Mouse (Mus musculus) midbrain, postnatal 0 days (tissue): Measurements from ENCODE around the gene Cc2d2b. TPM values are rescaled to one million over a fixed set of nuclear protein-coding genes. Genes with fewer than 3 reads are reported as not detected.

Experiments
- ATAC-seq: fragments of 200-750 bp; cut with Nextera tagmentation; 2 replicates; pipeline ENCODE4 v1.8.0; 2017; ENCODE audit warnings: moderate number of reproducible peaks, mild to moderate bottlenecking, moderate TSS enrichment, moderate library complexity; ENCODE audit not compliant: low FRiP score
- DNase-seq: peaks from one replicate; pipeline ENCODE4 v3.0.0-alpha.2; 2015; ENCODE audit warnings: low spot score
- H3K27ac ChIP-seq: fragments of 300-500 bp; sonication (generic); 2 replicates; pipeline ENCODE4 v1.5.1; 2014; ENCODE audit warnings: low read depth, mild to moderate bottlenecking, low read length, mixed read lengths
- H3K27me3 ChIP-seq: fragments of 300-500 bp; sonication (generic); 2 replicates; pipeline ENCODE4 v1.6.1; 2014; ENCODE audit warnings: low read length, control low read depth, mixed read lengths; ENCODE audit not compliant: insufficient read depth
- H3K36me3 ChIP-seq: fragments of 300-500 bp; sonication (generic); 2 replicates; pipeline ENCODE4 v1.6.1; 2014; ENCODE audit warnings: low read length, control low read depth, mixed read lengths; ENCODE audit not compliant: insufficient read depth
- H3K4me1 ChIP-seq: fragments of 300-500 bp; sonication (generic); 2 replicates; pipeline ENCODE4 v1.6.1; 2014; ENCODE audit warnings: mild to moderate bottlenecking, control low read depth, antibody characterized with exemption, low read length, mixed read lengths; ENCODE audit not compliant: insufficient read depth
- H3K4me2 ChIP-seq: fragments of 300-500 bp; sonication (generic); 2 replicates; pipeline ENCODE4 v1.6.1; 2014; ENCODE audit warnings: low read depth, mild to moderate bottlenecking, low read length, mixed read lengths; ENCODE audit not compliant: poor library complexity, severe bottlenecking
- H3K4me3 ChIP-seq: fragments of 300-500 bp; sonication (generic); 2 replicates; pipeline ENCODE4 v1.5.1; 2014; ENCODE audit warnings: low read depth, mild to moderate bottlenecking, low read length, moderate library complexity
- H3K9ac ChIP-seq: fragments of 300-500 bp; sonication (generic); replicated peaks from 2 replicates; pipeline ENCODE4 v1.6.1; 2014; ENCODE audit warnings: mild to moderate bottlenecking, low read length, moderate library complexity, mixed read lengths; ENCODE audit not compliant: poor library complexity, severe bottlenecking
- H3K9me3 ChIP-seq: fragments of 300-500 bp; sonication (generic); 2 replicates; pipeline ENCODE4 v1.6.1; 2016; ENCODE audit warnings: low read length, control low read depth
- CTCF ChIP-seq: IDR thresholded peaks from 2 replicates; pipeline ENCODE4 v1.5.1; 2016; ENCODE audit warnings: antibody characterized with exemption, mild to moderate bottlenecking
- WGBS: fragments of 180-500 bp; shearing (Covaris S2); extraction: QIAGEN DNeasy Blood & Tissue Kit; methylation state at CpG from one replicate; pipeline ENCODE4 v1.1.7; 2014; 5-methylcytosine and 5-hydroxymethylcytosine counted together
- polyA plus RNA-seq: library from polyadenylated mRNA; unstranded; fragments of >200 nt; fragmentation: Nextera tagmentation; extraction: Ambion mirVana; gene quantifications from 2 replicates; pipeline ENCODE4 v1.2.1, GENCODE M21; 2015
- total RNA-seq: library from RNA; depleted of rRNA; stranded (reverse); fragments of >200 nt; gene quantifications from 2 replicates; pipeline ENCODE4 v1.2.3, GENCODE M21; 2014; rRNA removed

The Cc2d2b gene
- total and polyA plus RNA-seq, 2 experiments from 2014 or later = 0.31 TPM; not detected in 1

DNA sequence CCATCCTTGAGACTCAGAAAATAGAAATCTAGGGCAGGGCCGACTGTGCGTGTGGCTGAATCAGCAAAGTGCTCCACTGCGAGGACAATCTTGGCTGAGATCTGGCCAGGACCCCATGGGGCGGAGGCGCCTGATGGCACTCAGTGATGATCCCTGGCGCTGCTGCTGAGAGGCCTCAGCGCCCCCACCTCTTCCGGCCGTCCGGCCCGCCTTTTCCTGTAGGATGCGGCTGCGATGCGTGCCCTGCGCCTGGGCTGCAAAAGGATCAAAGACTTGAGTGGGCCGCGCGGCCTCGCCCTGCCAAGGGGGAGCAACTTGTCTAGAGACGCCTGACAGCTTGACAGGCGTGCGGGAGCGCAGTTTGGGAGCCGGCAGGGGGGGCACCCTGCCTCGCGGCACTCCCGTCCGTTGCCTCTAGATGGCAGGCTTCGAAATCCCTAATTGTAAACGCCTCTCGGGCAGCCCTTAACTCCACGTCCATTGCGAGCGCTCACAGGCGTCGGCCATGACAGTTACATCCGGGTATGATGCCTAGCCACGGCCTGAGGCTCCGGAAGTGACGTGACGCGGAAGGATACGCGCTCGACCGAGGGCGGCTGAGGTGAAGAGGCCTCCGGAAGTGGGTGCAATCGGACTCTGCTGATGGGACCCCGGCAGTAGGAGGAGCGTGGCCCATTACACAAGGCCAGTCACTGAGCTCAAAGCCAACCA is 124.6 kb downstream of the Cc2d2b start:
- Histone ChIP-seq H3K4me3 (peak overlapping the region; percentile 39), H3K9me3 (no peaks in the 10 kb centered on the region), H3K9ac (peak overlapping the region; percentile 51), H3K36me3 (no peaks in the 10 kb centered on the region), H3K4me1 (no peaks in the 10 kb centered on the region), H3K27ac (peak overlapping the region; percentile 86), H3K27me3 (peaks cover 50% of the 10 kb centered on the region), H3K4me2 (peak overlapping the region; percentile 53)
- ATAC-seq (peak; percentile 98), DNase-seq (peak; percentile 99)
- 1% methylated on average over 50 of the region's 51 CpGs for WGBS
- TF ChIP-seq CTCF = peak; percentile 79

Other genes starting within 250 kb of the Cc2d2b start
- gene Sorbs1, start 235.0 kb upstream of the Cc2d2b start, total RNA-seq = 53.1 and 74.1 TPM in 2 replicates
- 55.6 and 60.4 TPM in 2 replicates for gene Sorbs1, start 235.0 kb upstream of the Cc2d2b start, polyA plus RNA-seq
- gene Aldh18a1, start 160.3 kb upstream of the Cc2d2b start, total RNA-seq = 67.4 and 73.6 TPM in 2 replicates
- gene Aldh18a1, start 160.3 kb upstream of the Cc2d2b start, polyA plus RNA-seq = 28.9 and 31.4 TPM in 2 replicates
- gene Tctn3, start 136.5 kb upstream of the Cc2d2b start, total RNA-seq = 28.7 and 35.5 TPM in 2 replicates
- 15.9 and 16.0 TPM in 2 replicates for gene Tctn3, start 136.5 kb upstream of the Cc2d2b start, polyA plus RNA-seq
- gene Entpd1, start 136.4 kb upstream of the Cc2d2b start, total RNA-seq = 9.6 and 13.3 TPM in 2 replicates
- gene Entpd1, start 136.4 kb upstream of the Cc2d2b start, polyA plus RNA-seq = 6.9 and 7.3 TPM in 2 replicates
- 12.5 and 16.6 TPM in 2 replicates for gene Ccnj, start 82.5 kb downstream of the Cc2d2b start, total RNA-seq
- gene Ccnj, start 82.5 kb downstream of the Cc2d2b start, polyA plus RNA-seq = 8.6 and 9.7 TPM in 2 replicates
- gene Zfp518a, start 146.0 kb downstream of the Cc2d2b start, total RNA-seq = 11.2 and 15.0 TPM in 2 replicates
- gene Zfp518a, start 146.0 kb downstream of the Cc2d2b start, polyA plus RNA-seq = 2.4 TPM in 2 replicates
- gene Blnk, start 245.8 kb downstream of the Cc2d2b start, total RNA-seq = 0.42 and 1.2 TPM in 2 replicates
- 1.4 TPM in 2 replicates for gene Blnk, start 245.8 kb downstream of the Cc2d2b start, polyA plus RNA-seq